Mouse (Mus musculus) mouse embryonic stem cell (cell line): ENCODE data around the gene A930017K11Rik.

ENCODE experiments used
- in situ Hi-C, 2 experiments: fragments of 300-500 bp; cut with MboI; formaldehyde crosslinking; loops; 1 replicate in 1 of 2; 3 replicates in 1 of 2; pipeline ENCODE4 v1.14.3; 2019 to 2020; ENCODE audit warnings: low sequenced_read_pairs in 2 of 2, low pct_unique_long_range_greater_than_20kb in 1 of 2, mixed read lengths in 1 of 2; ENCODE audit not compliant: unreplicated experiment in 1 of 2

Gene A930017K11Rik

DNA sequence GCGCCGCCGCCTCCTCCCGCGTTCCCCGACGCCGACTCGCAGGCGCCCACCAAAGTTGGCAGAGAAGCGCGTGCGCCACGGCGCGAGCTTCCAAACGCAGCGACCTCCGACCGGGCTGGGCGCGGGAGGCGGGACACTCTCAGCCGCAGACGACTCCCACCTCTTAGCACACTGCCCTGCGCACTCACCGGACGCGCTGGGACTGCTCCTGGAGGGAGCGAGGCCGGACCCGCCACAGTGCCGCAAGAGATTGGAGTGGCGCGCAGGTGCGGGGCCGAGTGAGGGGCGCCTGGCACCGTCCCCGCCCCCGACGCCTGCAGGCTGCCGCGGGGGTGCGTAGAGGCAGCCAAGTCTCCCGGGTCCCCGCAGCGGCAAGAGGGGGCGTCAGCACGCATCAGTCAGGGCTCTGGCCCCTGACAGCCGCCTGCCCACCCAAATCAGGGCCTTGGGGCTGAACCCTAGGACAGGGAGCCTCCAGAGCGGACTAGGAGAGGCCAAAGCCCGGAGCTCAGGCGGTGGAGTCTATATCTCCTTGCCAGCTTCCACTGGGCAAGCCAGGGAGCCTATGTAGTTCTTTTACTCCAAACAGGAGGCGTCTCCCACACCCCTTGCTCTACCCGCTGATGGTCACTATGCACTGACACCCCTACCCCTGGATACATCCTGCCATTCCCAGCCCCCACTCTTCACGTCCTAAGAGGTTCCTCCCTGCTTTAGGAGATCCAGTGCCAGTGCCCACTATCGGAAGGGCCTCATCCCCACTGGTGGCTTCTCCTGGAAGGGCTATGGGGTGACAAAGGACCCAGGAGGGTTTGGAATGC lies at the start of gene A930017K11Rik:
A930017K11Rik (minus strand) TSS at position 763 of the 821 bp plus-strand sequence.
- in situ Hi-C loops: no loop called here

DNA sequence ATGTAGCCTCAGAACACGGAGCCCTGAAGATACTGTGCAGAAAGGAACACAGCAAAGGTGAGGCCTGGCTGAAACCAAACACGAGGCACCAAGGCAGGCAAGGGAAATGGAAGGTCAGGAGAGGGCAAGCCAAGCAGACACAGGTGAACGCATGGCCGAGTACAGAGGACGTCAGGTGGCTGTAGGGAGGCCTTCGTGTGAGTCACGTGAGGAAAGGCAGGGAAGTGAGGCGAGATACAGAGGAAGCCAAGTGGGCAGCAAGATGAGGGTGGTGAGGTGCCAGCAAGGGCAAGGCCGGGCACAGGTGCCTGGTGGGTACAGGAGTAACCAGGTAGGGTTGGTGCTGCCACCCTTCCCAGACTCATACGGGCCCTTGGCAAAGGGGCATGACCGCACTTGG lies 46.1 kb upstream of the A930017K11Rik start:
- in situ Hi-C loops: no loop called here

DNA sequence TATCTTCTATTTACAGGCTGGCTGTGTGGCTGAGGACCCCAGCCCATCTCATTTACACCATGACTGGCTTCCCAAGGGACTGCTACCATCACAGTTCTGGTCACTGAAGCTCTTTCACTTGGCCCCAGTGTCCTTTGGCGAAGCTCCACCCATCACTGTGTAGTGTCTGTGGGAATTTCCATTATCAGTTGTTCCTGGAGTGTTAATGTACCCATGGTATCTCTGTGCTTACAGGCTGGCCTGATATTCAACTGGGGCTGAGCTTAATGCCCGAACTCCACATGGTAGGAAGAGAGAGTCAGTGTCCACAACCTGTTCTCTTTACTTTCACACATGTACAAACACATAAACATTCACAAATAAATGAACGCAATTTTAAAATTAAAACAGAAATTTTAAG lies 41.1 kb upstream of the A930017K11Rik start:
- in situ Hi-C loops: no loop called here

DNA sequence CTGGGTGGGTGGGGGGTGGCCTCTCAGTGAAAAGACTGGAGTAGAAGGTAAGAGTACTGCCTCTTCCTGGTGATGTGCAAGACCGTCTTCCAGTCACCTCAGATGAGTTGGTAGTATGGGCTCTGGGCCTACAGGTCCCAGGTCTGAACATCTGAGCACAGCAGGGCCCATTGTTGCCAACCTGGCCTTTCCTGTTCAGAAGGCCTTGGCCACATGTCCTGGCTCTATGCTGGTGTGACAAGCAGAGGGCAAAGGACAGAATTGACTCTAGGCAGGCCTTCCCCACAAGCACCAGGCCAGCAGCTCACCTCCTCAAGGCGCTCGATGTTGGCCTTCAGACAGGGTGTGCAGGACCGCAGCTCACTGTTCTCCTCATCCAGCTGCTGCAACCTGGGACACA lies 39.9 kb upstream of the A930017K11Rik start:
- in situ Hi-C loops: no loop called here

DNA sequence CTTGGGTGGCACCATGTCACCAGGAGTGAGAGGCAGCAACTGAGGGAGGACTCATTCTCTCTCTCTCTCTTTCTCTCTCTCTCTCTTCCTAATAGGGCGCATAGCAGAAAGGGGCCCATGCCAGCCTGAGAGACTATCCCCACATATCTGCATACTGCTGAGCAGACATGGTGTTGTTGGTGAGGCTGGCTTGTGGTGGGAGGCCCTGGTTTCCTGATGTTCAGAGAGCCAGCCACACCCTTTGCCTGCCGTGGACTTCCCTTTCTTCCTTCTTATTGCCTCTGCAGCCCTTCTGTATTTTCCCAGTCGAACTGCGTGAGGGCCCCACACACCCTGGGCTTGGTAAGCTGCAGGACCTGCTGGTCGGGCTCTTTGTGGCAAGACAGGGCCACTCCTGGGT lies 38.0 kb upstream of the A930017K11Rik start:
- in situ Hi-C loops: no loop called here

DNA sequence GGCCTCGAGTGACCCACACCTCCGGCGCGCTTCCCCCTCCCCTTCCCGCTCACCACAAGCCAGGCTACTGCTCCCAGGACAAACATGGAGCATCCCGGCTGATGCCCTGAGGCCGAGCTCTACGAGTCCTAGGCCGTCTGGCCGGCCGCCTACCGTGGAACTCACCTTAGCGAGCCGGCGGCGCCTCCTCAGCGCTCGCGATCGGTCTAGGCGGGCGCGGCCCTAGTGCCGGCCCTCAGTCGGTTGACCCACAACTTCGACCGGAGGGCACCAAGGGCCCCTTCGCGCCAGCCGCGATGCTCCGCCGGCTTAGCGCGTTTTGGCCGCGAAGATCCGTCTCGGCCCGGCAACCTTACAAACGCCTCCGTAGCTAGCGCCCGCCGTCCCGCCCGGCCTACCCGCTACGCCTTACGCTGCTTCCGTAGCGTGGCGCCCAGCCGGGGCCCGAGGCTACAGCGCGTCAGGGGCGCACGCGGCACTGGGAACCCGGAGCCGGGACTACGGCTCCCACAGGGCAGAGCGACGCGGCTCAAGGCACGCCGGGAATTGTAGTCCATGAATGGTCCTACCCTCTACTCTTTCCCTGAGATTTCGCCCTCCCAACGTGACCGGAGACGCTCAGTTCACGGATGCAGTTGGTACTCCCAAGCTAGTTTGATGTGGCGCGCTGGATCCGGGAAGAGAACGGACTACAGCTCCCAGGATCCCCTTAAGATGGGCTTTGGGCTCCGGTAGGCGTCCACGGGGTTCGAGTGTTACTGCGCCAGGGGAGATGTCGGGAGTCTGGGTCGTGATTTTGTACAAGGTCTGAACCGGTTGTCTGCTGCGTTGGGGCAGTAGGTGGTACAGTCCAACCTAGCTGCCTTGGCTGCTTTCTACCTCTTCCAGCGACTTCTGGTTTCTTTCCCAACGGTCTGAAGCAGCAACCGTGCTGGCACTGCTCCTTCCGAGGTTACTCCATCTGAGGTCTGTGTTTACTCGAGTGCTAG lies 33.2 kb upstream of the A930017K11Rik start, which contains the start of gene Capn15:
Capn15 (minus strand) TSS at position 491 of the 989 bp plus-strand sequence.
- in situ Hi-C loops: no loop called here

DNA sequence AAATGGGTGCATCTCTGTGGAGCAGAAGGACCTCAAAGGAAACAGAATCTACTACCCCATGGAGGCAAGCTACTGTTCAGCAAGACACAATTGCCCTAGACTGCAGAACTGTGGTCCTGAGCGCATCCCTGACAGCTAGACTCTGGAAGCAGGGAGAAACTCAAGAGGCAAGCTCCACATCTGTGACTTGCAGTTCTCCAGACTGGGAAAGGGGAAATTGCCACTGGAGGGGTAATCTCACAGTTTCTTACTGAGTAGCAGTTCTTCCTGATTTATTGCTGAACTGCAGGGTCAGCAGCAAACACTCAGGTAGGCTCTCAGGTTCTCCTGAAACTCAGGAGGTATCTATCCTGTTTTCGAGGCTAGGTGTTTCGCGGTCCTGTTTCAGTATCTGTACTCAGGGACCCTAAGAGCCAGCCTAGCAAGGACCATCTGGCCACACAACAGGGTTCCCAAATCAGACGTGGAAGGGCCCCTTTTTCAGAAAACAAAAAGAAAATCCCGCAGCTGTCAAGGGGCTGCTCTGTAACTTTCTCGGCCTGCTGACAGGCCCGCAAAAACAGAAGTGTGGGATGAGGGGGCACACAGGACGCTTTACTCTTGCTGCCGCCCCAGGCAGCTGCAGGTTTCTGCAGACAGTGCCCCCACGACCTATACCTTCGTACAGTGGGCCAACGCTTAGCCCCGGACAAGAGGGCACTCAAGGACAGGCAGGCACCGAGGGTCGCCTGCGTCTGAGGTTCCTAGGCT lies 32.4 kb upstream of the A930017K11Rik start:
- in situ Hi-C loops: no loop called here

DNA sequence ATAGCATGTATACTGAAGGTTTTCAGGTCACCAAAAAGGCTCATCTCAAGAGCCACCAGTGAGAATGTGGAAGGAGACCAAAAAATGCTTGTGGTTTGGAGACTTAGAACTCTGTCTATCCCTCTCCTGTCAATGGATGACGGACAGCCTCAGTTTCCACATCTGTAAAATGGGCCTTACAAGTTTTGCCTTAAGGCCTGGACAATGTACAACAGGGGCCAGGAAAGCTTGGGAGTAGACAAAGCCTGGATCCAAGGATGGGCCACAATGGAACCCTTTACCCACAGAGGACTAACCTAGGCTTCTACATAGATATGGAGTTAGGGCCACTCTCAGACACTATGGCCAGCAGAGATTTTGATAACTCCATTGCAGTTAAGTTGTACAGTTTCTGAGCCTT lies 31.7 kb upstream of the A930017K11Rik start:
- in situ Hi-C loops: no loop called here

DNA sequence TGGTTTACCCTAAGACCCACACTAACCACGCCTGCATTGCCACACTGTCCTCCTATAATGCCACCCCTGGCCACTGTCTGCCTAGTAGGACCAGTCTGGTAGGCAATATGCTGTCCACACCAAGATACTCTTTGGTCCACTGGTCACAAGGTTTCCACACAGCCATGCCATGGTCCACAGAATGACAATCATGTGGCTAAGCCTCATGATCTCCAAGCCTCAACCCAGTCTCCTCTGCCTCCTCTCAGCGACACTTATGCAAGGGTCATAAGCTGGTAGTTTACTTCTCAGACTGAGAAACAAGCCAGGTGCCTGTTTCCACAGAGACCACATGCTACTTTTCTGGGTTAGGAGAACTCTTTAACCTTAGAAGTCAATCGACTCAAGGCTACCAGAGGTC lies 30.5 kb upstream of the A930017K11Rik start:
- in situ Hi-C loops: no loop called here

DNA sequence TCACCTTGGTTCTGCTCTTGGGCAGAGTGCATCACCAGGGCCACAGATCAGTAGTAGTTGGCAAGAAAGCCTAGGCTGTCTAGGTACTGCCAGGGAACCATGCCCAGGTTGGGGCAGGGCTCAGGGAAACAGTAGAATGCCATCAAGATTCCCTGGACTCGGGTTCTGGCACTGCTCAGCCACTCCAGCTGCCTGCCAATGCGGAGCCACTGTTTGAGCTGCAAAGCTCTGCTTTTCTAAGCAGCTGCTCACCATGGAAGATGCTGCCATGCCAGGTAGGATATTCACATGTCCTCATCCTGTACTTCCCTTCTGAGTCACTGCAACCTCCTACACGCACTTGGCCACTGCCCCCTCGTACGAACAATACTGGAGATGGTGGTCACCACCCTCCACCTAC lies 28.5 kb upstream of the A930017K11Rik start:
- in situ Hi-C loops: no loop called here

DNA sequence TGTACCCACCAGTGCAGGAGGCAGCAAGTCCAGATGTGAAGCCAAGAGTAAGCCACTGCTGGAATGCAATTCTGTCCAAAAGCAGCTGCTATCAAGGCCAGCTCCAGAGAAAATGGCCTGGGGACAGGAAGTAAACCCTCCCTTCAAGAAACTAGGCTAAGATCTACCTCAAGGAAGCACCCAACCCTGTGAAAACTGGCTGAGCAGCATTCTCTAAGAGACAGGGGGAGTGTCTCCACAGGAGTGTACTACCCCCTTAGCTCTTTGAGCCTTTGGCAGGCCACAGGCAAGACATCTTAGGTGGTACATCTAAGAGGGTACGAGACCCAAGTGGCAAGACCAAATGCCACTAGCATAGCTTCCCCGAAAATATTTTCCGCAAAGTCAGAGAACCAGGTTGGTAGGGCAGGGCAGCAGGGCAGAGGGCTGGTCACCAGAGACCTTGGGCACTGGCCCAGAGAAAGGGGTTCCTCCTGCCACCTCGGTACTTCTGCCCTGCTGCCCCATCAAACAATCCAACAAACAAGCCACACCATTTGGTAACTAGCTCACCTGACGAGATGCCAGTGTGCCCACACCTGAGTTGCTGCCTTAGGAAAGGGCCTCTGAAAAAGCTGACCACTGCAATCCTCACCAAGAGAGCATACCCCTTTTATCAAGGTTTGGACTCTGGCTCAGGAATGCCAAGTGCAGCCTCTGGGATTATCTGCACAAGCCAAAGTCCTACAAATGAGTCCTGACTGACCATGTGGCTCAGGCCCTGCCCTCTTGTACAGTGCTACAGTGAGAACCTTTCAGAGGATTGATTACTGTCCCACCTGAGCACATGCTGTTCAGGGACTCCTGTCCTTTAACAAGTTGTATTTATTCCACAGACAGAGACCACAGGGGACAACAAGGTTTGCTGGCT lies 27.7 kb upstream of the A930017K11Rik start:
- in situ Hi-C loops: no loop called here

DNA sequence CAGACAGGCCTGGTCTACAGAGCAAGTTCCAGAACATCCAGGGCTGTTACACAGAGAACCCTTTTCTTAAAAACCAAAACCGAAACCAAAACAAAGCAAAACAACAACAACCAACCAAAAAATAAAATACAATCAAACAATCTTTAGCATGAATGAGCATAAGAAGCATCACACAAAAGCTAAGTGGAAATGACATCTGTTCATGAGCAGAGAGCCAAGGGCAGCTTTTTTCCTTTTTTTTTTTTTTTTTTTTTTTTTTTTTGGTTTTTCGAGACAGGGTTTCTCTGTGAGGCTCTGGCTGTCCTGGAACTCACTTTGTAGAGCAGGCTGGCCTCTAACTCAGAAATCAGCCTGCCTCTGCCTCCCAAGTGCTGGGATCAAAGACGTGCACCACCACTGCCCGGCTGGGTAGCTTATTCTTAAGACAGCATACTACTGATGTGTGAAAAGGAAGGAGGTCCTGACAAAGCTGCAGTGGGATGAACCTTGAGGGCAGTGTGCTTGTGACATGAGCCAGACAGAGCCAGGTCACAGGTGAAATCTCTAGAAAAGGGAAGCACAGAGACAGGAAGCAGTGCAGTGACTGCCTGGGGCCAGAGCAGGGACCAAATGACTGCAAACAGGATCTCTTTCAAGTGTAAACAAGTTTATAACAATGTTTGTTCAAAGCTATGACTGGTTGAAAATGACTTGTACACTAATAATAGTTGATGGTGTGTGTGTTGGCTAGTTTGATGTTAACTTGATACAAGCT lies 18.8 kb upstream of the A930017K11Rik start:
- in situ Hi-C loops: no loop called here

DNA sequence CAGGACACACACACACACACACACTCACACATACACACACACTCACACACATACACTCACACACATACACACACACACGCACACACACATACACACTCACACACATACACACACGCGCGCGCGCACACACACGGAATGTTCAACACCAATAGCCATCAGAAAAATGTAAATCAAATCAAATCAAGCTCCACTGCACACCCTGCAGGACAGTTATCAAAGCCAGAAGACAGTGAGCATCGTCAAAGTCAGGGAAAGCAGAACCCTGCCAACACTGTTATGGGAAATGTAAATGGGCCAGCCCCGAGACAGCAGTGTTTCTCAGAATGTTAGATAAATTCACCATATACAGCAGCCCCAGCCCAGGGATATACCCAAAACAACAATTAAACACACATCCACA lies 18.1 kb upstream of the A930017K11Rik start:
- in situ Hi-C loops: no loop called here

DNA sequence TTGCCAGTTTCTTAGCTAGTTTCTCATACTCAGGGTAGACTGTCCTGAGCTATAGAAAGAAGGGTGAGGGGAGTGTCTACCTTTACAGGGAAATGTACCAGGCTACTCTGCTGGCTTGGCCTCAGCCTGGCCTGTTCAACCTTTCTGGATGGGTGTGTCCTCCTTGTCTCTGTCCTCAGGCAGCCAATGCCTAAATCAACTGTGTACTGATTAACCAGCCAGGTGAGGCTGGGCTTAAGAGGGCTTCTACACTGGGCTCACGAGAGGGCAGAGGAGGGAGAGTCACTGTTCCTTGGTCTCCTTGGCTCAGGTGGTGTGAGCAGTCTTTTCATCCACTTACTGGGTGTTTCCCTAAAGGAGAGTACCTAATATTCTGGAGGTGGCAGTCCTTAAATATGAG lies 15.8 kb upstream of the A930017K11Rik start:
- in situ Hi-C loops: no loop called here

DNA sequence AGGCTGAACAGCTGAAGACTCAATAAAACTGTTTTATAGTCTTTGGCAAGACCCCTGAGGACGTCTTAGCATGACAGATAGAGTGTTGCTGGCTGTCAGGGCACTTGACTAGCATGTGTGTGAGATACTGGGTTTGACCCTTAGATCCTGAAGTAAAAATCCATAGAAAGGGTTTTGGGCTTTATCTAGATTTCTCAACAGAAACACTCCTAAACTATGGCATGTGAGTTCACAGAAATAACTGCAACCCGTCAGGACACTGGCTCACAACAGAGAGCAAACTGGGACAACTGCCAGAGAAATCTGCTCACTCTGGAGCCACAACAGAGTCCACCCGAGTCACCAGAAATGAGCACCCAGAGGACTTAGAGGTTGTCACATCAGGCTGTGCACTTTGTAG lies 15.3 kb upstream of the A930017K11Rik start:
- in situ Hi-C loops: no loop called here

DNA sequence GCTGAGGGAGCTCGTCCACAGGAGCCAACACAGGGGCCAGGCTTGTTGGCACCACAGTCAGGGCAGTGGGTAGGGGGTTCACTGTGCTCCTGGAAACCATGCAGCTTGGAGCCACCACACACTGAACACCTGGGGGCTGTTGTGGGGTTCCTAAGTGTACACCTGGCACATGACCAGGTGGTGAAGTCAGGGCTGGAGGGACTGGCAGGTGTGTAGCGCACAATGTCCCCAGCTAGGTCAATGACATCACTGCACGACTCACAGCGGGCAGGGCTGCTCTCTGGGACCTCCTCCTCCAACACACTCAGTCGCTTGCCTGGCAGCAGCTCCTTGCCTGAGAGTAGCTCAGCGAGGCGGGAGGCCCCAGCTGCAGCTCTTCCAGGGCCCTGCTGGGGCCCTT lies 11.9 kb upstream of the A930017K11Rik start:
- in situ Hi-C loops: no loop called here

DNA sequence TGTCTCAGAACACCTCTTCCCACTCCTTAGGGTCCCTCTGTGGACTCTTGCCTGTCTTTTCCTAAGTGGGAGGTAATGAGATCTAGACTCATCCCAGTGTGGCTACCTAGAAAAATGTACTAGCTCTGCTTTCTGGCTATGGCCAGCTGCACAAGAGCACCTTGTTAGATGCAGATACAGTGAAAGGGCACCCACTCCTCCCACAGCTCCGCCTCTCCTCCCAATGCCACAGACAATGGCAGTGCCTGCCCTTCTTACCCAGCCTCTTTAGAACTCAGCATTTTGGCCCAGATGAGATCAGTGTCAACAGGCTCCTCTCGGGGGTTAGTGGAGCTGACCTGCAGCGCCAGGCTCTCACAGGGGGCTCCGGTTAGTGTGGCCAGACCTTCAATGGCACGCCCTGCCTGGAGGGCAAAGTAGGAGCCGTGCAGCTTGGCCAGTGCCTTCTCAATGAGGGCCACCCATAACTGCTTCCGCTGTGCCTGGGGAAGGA lies 10.1 kb upstream of the A930017K11Rik start:
- in situ Hi-C loops: no loop called here
